Mouse (Mus musculus) lung, embryonic 16.5 days (tissue): Measurements from ENCODE around the gene Smarcal1. TPM values are rescaled to one million over a fixed set of nuclear protein-coding genes. Genes with fewer than 3 reads are reported as not detected.
A peak's percentile ranks its signal among the peaks of the same experiment; 100 is the strongest.

Experiments used
- ATAC-seq: fragments of 200-750 bp; cut with Nextera tagmentation; 2 replicates; pipeline ENCODE4 v1.8.0; 2017; ENCODE audit warnings: low read depth, mild to moderate bottlenecking, moderate library complexity
- H3K27ac ChIP-seq: fragments of 300-500 bp; sonication (generic); 2 replicates; pipeline ENCODE4 v1.5.1; 2014; ENCODE audit warnings: mild to moderate bottlenecking, control low read depth, low read length
- H3K27me3 ChIP-seq: fragments of 300-500 bp; sonication (generic); 2 replicates; pipeline ENCODE4 v1.6.1; 2014; ENCODE audit warnings: low read depth, low read length, mixed read lengths; ENCODE audit not compliant: control insufficient read depth, insufficient read depth
- H3K36me3 ChIP-seq: fragments of 300-500 bp; sonication (generic); 2 replicates; pipeline ENCODE4 v1.6.1; 2014; ENCODE audit warnings: low read length; ENCODE audit not compliant: control insufficient read depth, insufficient read depth
- H3K4me1 ChIP-seq: fragments of 300-500 bp; sonication (generic); replicated peaks from 2 replicates; pipeline ENCODE4 v1.6.1; 2014; ENCODE audit warnings: low read length, mixed read lengths; ENCODE audit not compliant: control insufficient read depth, insufficient read depth
- H3K4me2 ChIP-seq: fragments of 300-500 bp; sonication (generic); 2 replicates; pipeline ENCODE4 v1.6.1; 2014; ENCODE audit warnings: low read depth, low read length, control low read depth
- H3K4me3 ChIP-seq: fragments of 300-500 bp; sonication (generic); 2 replicates; pipeline ENCODE4 v1.5.1; 2014; ENCODE audit warnings: mild to moderate bottlenecking, low read length, control low read depth
- H3K9ac ChIP-seq: fragments of 300-500 bp; sonication (generic); 2 replicates; pipeline ENCODE4 v1.6.1; 2014; ENCODE audit warnings: low read length, control low read depth
- H3K9me3 ChIP-seq: fragments of 300-500 bp; sonication (generic); 2 replicates; pipeline ENCODE4 v1.6.1; 2016; ENCODE audit warnings: low read length; ENCODE audit not compliant: control insufficient read depth
- WGBS: fragments of 180-500 bp; shearing (Covaris S2); extraction: QIAGEN DNeasy Blood & Tissue Kit; methylation state at CpG from one replicate; pipeline ENCODE4 v1.1.7; 2014; 5-methylcytosine and 5-hydroxymethylcytosine counted together
- polyA plus RNA-seq: library from polyadenylated mRNA; unstranded; fragments of >200 nt; fragmentation: Nextera tagmentation; extraction: Ambion mirVana; gene quantifications from 2 replicates; pipeline ENCODE4 v1.2.1, GENCODE M21; 2015

Smarcal1 gene
- polyA plus RNA-seq, 1 experiment from 2014 or later = 27.4 TPM

DNA sequence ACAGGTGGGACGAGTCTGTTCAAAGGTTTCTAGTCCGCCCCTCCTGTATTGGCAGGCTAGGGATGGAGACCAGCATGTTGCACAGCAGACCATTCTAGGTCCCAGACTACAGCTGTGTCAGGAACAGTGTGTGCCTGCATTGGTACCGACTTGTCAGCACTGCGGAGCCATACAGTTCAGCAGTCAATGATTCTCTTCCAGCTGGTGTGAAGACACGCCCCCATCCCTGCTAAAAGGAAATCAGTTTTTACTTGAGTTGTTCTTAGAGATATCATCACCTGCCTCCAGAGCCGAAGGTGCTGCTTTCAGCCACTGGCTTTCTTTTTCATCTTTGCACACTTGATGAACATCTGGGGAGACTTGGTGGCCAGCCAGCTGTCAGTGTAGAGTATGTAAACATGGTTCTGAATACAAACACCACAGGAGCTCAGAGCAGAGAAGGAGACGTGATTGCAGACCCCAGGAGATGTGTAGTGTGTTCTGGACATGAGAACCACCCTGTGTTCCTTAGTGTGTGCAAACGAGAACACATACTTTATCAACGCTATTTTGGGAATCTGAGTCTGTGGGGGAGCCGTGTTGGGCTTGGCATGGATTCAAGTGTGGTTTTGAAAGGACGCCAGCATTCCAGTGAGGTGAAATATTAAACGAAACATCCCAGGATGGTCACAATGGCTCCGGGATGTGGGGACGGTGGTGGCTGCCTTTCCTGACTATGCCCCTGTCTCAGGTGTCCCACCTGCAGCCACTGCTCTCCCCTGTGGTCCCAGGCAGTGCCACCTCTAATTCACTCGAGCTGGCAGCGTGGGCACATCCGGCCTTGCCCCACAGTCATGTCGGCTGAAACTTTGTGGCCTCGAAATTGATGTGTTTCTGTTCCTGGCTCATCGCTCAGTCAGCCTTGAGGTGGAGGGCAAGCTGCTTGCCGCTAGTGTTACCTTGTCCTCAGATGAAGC lies 16.4 kb downstream of the Smarcal1 start:
- H3K4me1 ChIP-seq = peaks cover 23% of the 10 kb centered on the region
- H3K36me3 ChIP-seq = peaks cover 29% of the 10 kb centered on the region
- H3K27me3 ChIP-seq = no peaks in the 10 kb centered on the region
- H3K4me3 ChIP-seq = 0 out of 2 replicates have a peak overlapping the region, but pooled peaks have one; percentile 3
- H3K4me2 ChIP-seq = peak overlapping the region; percentile 28
- no peak overlapping the region for H3K9ac ChIP-seq
- peak; percentile 90 for ATAC-seq
- no peaks in the 10 kb centered on the region for H3K9me3 ChIP-seq
- WGBS = 28% methylated on average over 21 of the region's 21 CpGs
- H3K27ac ChIP-seq = peak overlapping the region; percentile 88

DNA sequence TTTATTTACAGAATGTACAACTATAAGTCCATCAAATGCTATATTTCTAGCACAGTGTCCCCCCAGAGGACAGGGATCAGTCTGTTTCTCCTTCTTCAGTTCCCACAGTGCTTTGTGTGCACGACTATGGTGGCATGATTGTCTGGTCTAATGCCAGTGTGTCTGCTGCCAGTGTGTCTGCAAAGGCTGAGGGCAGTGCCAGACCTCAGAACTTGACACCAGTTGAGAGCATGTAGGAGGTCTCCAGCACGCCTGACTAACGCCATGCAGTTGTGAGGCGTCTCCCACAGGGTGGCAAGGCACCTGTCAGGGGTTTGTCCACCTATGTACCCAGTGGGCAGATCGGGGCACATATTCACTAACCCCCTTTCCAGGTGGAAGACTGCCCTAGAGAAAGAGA lies 17.7 kb downstream of the Smarcal1 start:
- H3K9me3 ChIP-seq = no peaks in the 10 kb centered on the region
- H3K27me3 ChIP-seq = no peaks in the 10 kb centered on the region
- no peak for ATAC-seq
- no peak overlapping the region for H3K27ac ChIP-seq
- H3K9ac ChIP-seq = no peak overlapping the region
- no peak overlapping the region for H3K4me2 ChIP-seq
- peaks cover 23% of the 10 kb centered on the region for H3K4me1 ChIP-seq
- H3K4me3 ChIP-seq = no peak overlapping the region
- H3K36me3 ChIP-seq = peaks cover 29% of the 10 kb centered on the region
- 92% methylated on average over 5 of the region's 5 CpGs for WGBS

DNA sequence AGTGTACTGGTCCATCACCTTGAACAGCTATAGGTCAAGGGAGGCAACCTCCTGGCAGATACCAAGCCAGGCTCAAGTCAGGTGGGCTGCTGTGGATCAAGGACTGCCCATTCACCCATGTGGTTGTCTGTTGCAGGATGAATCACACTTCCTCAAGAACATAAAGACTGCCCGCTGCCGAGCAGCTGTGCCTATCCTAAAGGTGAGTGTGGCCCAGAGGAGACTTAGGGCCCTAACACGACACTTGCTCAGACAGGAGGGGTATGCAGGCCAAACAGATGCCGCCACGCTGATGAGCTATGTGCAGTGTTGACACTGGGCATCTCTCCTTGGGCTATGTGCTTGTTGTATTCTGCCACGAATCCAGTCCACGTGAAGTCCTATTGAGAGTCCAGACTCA lies 18.2 kb downstream of the Smarcal1 start:
- peaks cover 30% of the 10 kb centered on the region for H3K36me3 ChIP-seq
- H3K4me2 ChIP-seq = no peak overlapping the region
- no peaks in the 10 kb centered on the region for H3K27me3 ChIP-seq
- no peak for ATAC-seq
- peaks cover 23% of the 10 kb centered on the region for H3K4me1 ChIP-seq
- H3K27ac ChIP-seq = no peak overlapping the region
- no peak overlapping the region for H3K9ac ChIP-seq
- no peaks in the 10 kb centered on the region for H3K9me3 ChIP-seq
- H3K4me3 ChIP-seq = no peak overlapping the region
- 81% methylated on average over 7 of the region's 7 CpGs for WGBS

DNA sequence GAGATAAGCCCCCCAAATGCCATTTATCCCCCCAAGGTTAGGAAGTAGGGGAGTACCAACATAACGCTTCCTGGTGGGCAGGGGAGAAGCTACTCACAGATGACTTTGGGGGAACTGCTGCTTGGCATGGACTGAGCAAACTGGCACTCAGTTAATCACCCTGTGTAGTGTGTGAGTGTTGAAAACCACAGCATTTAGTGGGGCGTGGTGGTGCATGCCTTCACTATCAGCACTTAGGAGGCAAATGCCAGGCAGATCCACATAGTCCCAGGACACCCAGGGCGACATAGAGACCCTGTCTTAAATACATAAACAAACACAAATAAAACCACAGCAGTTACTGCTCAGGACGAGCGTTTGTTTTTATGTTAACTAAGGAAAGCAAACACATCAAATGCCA lies 19.1 kb downstream of the Smarcal1 start:
- no peaks in the 10 kb centered on the region for H3K9me3 ChIP-seq
- H3K4me3 ChIP-seq = no peak overlapping the region
- H3K27me3 ChIP-seq = no peaks in the 10 kb centered on the region
- ATAC-seq = no peak
- peaks cover 24% of the 10 kb centered on the region for H3K36me3 ChIP-seq
- H3K4me1 ChIP-seq = peaks cover 23% of the 10 kb centered on the region
- H3K9ac ChIP-seq = no peak overlapping the region
- WGBS = 63% methylated on average over 5 of the region's 5 CpGs
- H3K27ac ChIP-seq = no peak overlapping the region
- H3K4me2 ChIP-seq = no peak overlapping the region

DNA sequence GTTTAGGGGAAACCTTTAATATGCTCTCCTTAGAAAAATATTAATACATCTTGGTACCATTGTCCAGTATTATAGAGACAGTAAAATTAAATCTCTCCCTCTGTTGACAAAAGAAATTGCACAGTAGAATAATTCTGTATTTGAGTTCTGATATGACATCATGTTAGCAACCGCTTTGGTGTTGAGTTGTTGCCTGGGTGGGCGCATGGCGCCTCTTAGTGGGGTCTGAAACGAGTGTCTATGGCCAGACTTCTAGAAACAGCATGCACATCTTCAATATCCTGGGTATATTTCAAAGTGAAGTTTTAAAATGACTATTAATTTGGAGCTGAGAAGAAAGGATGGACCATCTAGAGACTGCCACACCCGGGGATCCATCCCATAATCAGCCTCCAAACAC lies 19.8 kb downstream of the Smarcal1 start:
- Histone ChIP-seq H3K36me3 (peaks cover 19% of the 10 kb centered on the region), H3K27ac (no peak overlapping the region), H3K27me3 (no peaks in the 10 kb centered on the region), H3K4me1 (peaks cover 23% of the 10 kb centered on the region), H3K9me3 (no peaks in the 10 kb centered on the region), H3K4me2 (no peak overlapping the region), H3K4me3 (no peak overlapping the region), H3K9ac (no peak overlapping the region)
- 85% methylated on average over 5 of the region's 5 CpGs for WGBS
- no peak for ATAC-seq

DNA sequence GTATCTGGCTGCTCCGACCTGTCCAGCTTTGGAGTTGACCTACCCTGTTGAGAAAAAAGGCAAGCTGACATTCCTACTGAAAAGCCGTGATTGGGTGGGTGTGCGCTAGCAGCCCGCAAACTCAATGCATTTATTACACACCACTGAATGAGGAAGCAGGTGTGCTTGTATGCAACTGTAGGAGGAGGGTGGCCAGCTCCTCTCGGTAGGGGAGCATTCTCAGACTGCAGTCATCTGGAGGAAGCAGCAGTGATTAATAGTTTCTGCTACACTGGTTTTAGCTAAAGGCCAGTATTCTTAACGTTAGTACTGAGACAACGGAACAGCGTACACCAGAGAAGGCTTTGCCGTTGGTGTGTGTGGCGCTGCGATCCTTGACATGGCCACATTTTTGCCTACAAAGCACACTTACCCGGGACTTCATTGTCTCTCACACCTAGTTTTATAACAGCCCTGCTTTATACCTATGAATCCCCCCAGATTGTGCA lies 23.2 kb downstream of the Smarcal1 start:
- no peak overlapping the region for H3K9ac ChIP-seq
- H3K36me3 ChIP-seq = peaks cover 22% of the 10 kb centered on the region
- no peak overlapping the region for H3K4me3 ChIP-seq
- no peaks in the 10 kb centered on the region for H3K27me3 ChIP-seq
- H3K27ac ChIP-seq = no peak overlapping the region
- H3K4me1 ChIP-seq = no peaks in the 10 kb centered on the region
- no peak for ATAC-seq
- no peaks in the 10 kb centered on the region for H3K9me3 ChIP-seq
- 85% methylated on average over 12 of the region's 12 CpGs for WGBS
- no peak overlapping the region for H3K4me2 ChIP-seq

DNA sequence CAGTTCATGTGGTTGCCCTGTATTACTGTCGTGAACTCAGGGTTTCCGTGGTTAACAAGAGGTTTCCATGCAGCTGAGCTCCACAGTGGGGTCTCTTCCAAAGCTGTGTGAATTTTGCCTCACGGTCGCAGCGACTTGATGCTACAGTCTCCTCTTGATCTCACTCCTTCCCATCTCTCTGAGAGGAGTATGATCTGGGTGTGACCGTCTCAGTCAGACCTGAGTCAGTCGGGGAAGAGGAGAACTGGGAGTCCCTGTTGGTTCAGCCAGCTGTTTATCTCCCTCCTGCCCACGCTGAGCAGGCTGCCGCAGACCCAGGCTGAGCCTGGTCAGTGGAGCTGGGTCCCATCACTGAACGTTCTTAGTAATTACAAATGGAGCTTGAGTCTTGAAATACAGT lies 26.1 kb downstream of the Smarcal1 start:
- no peaks in the 10 kb centered on the region for H3K27me3 ChIP-seq
- H3K9me3 ChIP-seq = no peaks in the 10 kb centered on the region
- H3K4me3 ChIP-seq = no peak overlapping the region
- no peaks in the 10 kb centered on the region for H3K4me1 ChIP-seq
- H3K4me2 ChIP-seq = no peak overlapping the region
- WGBS = 85% methylated on average over 10 of the region's 10 CpGs
- no peak overlapping the region for H3K27ac ChIP-seq
- peaks cover 23% of the 10 kb centered on the region for H3K36me3 ChIP-seq
- no peak for ATAC-seq
- no peak overlapping the region for H3K9ac ChIP-seq

DNA sequence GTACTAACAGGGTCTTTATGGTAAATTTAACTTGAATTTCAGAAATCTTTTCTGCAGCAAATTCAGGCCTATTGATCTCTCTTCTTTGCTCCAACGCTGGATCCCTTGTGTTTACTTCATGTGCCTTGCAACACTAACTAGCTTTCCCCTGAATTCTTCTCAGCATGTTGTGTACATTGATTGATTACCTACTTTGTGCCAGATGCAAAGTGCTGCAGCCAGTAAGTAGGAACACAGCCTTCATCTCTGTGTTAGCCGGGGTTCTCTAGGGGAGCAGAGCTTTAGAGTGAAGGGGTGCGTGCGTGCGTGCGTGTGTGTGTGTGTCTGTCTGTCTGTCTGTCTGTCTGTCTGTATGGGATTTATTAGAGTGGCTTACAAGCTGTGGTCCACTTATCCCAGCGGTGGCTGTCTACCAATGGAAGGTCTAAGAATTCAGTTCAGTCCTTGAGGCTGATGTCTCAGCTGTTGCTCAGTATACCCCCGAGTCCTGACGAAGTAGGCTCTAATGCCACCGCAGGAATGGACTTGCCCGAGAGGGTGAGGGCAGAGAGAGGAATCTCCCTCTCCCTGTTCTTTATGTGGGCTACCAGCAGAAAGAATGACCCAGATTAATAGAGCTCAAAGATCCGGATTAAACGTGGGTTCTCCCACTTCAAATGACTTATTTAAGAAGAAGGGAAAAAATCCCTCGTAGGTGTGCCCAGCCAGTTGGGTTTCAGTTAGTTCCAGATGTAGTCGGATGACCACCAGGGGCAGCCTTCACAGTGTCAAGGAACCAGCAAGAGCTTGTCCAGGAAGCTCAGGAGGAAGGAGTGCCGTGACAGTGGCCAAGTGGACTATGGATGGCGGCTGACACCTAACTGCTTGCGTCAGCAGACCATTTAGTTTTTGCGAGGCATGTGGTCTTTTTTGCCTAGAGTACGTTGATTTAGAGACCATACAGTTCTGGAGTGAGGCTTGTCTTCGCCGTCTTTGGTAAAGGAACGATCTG lies 27.1 kb downstream of the Smarcal1 start:
- H3K4me2 ChIP-seq = no peak overlapping the region
- no peak overlapping the region for H3K9ac ChIP-seq
- H3K27me3 ChIP-seq = no peaks in the 10 kb centered on the region
- H3K4me1 ChIP-seq = no peaks in the 10 kb centered on the region
- H3K27ac ChIP-seq = no peak overlapping the region
- H3K4me3 ChIP-seq = no peak overlapping the region
- WGBS = 79% methylated on average over 23 of the region's 23 CpGs
- peaks cover 26% of the 10 kb centered on the region for H3K36me3 ChIP-seq
- no peak for ATAC-seq
- no peaks in the 10 kb centered on the region for H3K9me3 ChIP-seq

DNA sequence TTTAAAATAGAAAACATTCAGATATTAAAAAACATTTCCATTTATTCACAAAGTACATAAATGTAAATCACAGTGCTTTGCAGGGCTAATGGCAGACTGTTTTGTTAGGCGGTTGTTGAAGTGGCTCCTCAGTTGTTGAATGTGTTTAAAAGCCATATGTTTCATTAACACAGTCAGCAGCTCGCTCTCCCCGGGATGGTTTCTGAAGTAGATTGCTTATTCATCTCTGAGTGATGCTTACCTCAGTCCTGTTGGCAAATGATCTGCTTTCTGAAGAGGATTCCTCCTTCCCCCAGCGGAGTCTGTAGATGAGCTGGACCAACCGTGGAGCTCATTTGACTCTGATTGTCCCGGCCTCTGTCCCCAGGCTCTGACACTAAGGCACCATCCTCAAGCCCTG lies 29.1 kb downstream of the Smarcal1 start:
- Histone ChIP-seq H3K27ac (no peak overlapping the region), H3K9me3 (no peaks in the 10 kb centered on the region), H3K9ac (no peak overlapping the region), H3K4me3 (no peak overlapping the region), H3K27me3 (no peaks in the 10 kb centered on the region), H3K36me3 (peaks cover 35% of the 10 kb centered on the region), H3K4me1 (no peaks in the 10 kb centered on the region), H3K4me2 (no peak overlapping the region)
- no peak for ATAC-seq
- 90% methylated on average over 6 of the region's 6 CpGs for WGBS
